Comparison of ENCODE assay signal across 8 mouse cellular contexts in the genomic region with DNA sequence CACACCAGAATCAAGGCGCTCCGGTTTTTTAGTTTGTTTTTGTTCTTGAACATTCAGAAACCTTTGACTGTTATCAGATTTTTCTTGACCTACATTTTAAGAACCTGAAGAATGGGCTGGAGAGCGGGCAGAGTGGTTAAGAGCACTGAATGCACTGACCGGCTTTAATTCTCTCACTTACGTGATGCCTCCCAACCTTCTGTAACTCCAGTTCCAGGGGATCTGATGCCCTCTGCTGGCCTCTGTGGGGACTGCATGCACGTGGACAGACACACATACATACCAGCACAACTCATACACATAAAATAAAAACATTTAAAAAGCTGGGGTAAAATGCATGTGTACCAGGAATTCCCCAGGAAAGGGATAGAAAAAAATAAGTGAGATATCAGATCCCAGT. TPM values are rescaled to one million over a fixed set of nuclear protein-coding genes. Genes with fewer than 3 reads are reported as not detected.
DNase-seq lines count a peak whose midpoint lies in the region; ATAC-seq and TF ChIP-seq lines count a peak whose summit lies in the region.

No protein-coding gene starts in this region.

- no peaks in the 10 kb centered on the region for H3K4me1 ChIP-seq in midbrain, embryonic 11.5 days (ENCODE audit: control insufficient read depth, insufficient read depth, low read length)
- no peaks in the 10 kb centered on the region for H3K4me1 ChIP-seq in midbrain, embryonic 15.5 days
- H3K4me1 ChIP-seq in bone marrow macrophage, adult 2 months (ENCODE audit: control insufficient read depth, insufficient read depth, low read length) = peaks cover under 1% of the 10 kb centered on the region
- H3K4me1 ChIP-seq in limb, embryonic 11.5 days (ENCODE audit: control insufficient read depth, insufficient read depth, low read length) = no peaks in the 10 kb centered on the region

- ATAC-seq in midbrain, embryonic 11.5 days (ENCODE audit: low FRiP score) = no peak
- no peak for ATAC-seq in midbrain, embryonic 15.5 days (replicated peaks)
- ATAC-seq in limb, embryonic 11.5 days (ENCODE audit: insufficient number of reproducible peaks, low FRiP score, low TSS enrichment, low read depth) = no peak

- H3K9ac ChIP-seq in midbrain, embryonic 11.5 days (ENCODE audit: low read length) = no peak overlapping the region
- no peak overlapping the region for H3K9ac ChIP-seq in midbrain, embryonic 15.5 days
- H3K9ac ChIP-seq in limb, embryonic 11.5 days (ENCODE audit: low read length) = no peak overlapping the region

- WGBS in midbrain, embryonic 11.5 days = 91% methylated on average over 6 of the region's 6 CpGs
- 90% methylated on average over 6 of the region's 6 CpGs for WGBS in midbrain, embryonic 15.5 days
- WGBS in limb, embryonic 11.5 days = 91% methylated on average over 6 of the region's 6 CpGs

- no peak overlapping the region for H3K27ac ChIP-seq in midbrain, embryonic 11.5 days (ENCODE audit: low read depth, low read length)
- no peak overlapping the region for H3K27ac ChIP-seq in midbrain, embryonic 15.5 days
- no peak overlapping the region for H3K27ac ChIP-seq in bone marrow macrophage, adult 2 months (ENCODE audit: insufficient read depth, low read depth, low read length)
- H3K27ac ChIP-seq in limb, embryonic 11.5 days (replicated peaks; ENCODE audit: low read depth, low read length) = no peak overlapping the region

- H3K9me3 ChIP-seq in midbrain, embryonic 11.5 days (ENCODE audit: control insufficient read depth, low read length) = no peaks in the 10 kb centered on the region
- H3K9me3 ChIP-seq in midbrain, embryonic 15.5 days = no peaks in the 10 kb centered on the region
- H3K9me3 ChIP-seq in limb, embryonic 11.5 days (ENCODE audit: control insufficient read depth, low read length) = no peaks in the 10 kb centered on the region

- no peaks in the 10 kb centered on the region for H3K27me3 ChIP-seq in midbrain, embryonic 11.5 days (ENCODE audit: control insufficient read depth, insufficient read depth, low read length)
- no peaks in the 10 kb centered on the region for H3K27me3 ChIP-seq in midbrain, embryonic 15.5 days (replicated peaks)
- no peaks in the 10 kb centered on the region for H3K27me3 ChIP-seq in limb, embryonic 11.5 days (ENCODE audit: control insufficient read depth, insufficient read depth, low read length)

- no peak overlapping the region for H3K4me3 ChIP-seq in midbrain, embryonic 11.5 days (ENCODE audit: low read depth, low read length)
- H3K4me3 ChIP-seq in midbrain, embryonic 15.5 days = no peak overlapping the region
- H3K4me3 ChIP-seq in bone marrow macrophage, adult 2 months (ENCODE audit: insufficient read depth, low read length) = no peak overlapping the region
- no peak overlapping the region for H3K4me3 ChIP-seq in limb, embryonic 11.5 days (ENCODE audit: low read depth, low read length)

- no peak overlapping the region for H3K4me2 ChIP-seq in midbrain, embryonic 11.5 days
- H3K4me2 ChIP-seq in midbrain, embryonic 15.5 days = no peak overlapping the region
- no peak overlapping the region for H3K4me2 ChIP-seq in limb, embryonic 11.5 days (ENCODE audit: low read depth, severe bottlenecking)

- no peaks in the 10 kb centered on the region; the same call in 1 of the 2 replicates for H3K36me3 ChIP-seq in midbrain, embryonic 11.5 days (ENCODE audit: control insufficient read depth, insufficient read depth, low read length)
- H3K36me3 ChIP-seq in midbrain, embryonic 15.5 days (replicated peaks) = peaks cover 46% of the 10 kb centered on the region; the same call in 1 of the 2 replicates
- H3K36me3 ChIP-seq in limb, embryonic 11.5 days (ENCODE audit: control insufficient read depth, insufficient read depth, low read length) = peaks cover 11% of the 10 kb centered on the region; the same call in 1 of the 2 replicates

- TF ChIP-seq POLR2A in bone marrow macrophage, adult 2 months (IDR thresholded peaks at IDR 0.05; ENCODE audit: borderline replicate concordance, low read depth, low read length) = no peak

- peak; percentile 59 for TF ChIP-seq CTCF in bone marrow macrophage, adult 2 months (IDR thresholded peaks at IDR 0.05; ENCODE audit: low read depth, low read length)

- DNase-seq in cerebellum, postnatal 14 days = peak; percentile 36 to 71
- DNase-seq in cerebellum, adult 11 months = no peak
- DNase-seq in midbrain, embryonic 11.5 days (ENCODE audit: low spot score, missing footprints) = peak; percentile 91
- DNase-seq in limb, embryonic 11.5 days (ENCODE audit: low spot score) = peak; percentile 67
- peak; percentile 62 to 81 for DNase-seq in spleen, postnatal 10 days (ENCODE audit: low spot score in 2 of 2)
- no peak for DNase-seq in frontal cortex, postnatal 14 days (ENCODE audit: low spot score in 2 of 2)

RNA-seq across cellular contexts. Expression of a gene that starts 22.4 kb away (rescaled TPM):
- 128 and 141 TPM in 2 replicates for polyA plus RNA-seq in midbrain, embryonic 11.5 days (2014; fragmentation: Nextera tagmentation; extraction: Ambion mirVana)
- 172 and 174 TPM in 2 replicates for polyA plus RNA-seq in midbrain, embryonic 15.5 days (2015; fragmentation: Nextera tagmentation; extraction: Ambion mirVana)
- polyA plus RNA-seq in bone marrow macrophage, adult 2 months (2012; ENCODE audit: insufficient read depth, insufficient read length, missing spikeins) = 51.9 and 52.7 TPM in 2 replicates
- 89.5 and 90.5 TPM in 2 replicates for polyA plus RNA-seq in limb, embryonic 11.5 days (2014; fragmentation: Nextera tagmentation; extraction: Ambion mirVana)

RNA-seq across cellular contexts. Expression of a gene that starts 22.5 kb away (rescaled TPM):
- polyA plus RNA-seq in midbrain, embryonic 11.5 days (2014; fragmentation: Nextera tagmentation; extraction: Ambion mirVana) = 13.0 and 14.5 TPM in 2 replicates
- polyA plus RNA-seq in midbrain, embryonic 15.5 days (2015; fragmentation: Nextera tagmentation; extraction: Ambion mirVana) = 14.2 and 15.8 TPM in 2 replicates
- polyA plus RNA-seq in bone marrow macrophage, adult 2 months (2012; ENCODE audit: insufficient read depth, insufficient read length, missing spikeins) = 12.0 and 12.6 TPM in 2 replicates
- polyA plus RNA-seq in limb, embryonic 11.5 days (2014; fragmentation: Nextera tagmentation; extraction: Ambion mirVana) = 11.4 and 13.6 TPM in 2 replicates

Comparison
In these comparisons a context has a peak if more than half of its experiments do, and no peak if none do; other contexts are left out.
1. DNase-seq: peak in cerebellum, postnatal 14 days (2 of 2), midbrain, embryonic 11.5 days (single experiment), limb, embryonic 11.5 days (single experiment) and spleen, postnatal 10 days (2 of 2); none in cerebellum, adult 11 months (single experiment) and frontal cortex, postnatal 14 days (0 of 2).